Mouse (Mus musculus) MN1 (cell line): ENCODE results near the gene Slc2a10.

Experiments used
- DNase-seq: peaks from one replicate; pipeline ENCODE4 v3.0.0-alpha.2; 2016; ENCODE audit warnings: low spot score

The Slc2a10 gene

DNA sequence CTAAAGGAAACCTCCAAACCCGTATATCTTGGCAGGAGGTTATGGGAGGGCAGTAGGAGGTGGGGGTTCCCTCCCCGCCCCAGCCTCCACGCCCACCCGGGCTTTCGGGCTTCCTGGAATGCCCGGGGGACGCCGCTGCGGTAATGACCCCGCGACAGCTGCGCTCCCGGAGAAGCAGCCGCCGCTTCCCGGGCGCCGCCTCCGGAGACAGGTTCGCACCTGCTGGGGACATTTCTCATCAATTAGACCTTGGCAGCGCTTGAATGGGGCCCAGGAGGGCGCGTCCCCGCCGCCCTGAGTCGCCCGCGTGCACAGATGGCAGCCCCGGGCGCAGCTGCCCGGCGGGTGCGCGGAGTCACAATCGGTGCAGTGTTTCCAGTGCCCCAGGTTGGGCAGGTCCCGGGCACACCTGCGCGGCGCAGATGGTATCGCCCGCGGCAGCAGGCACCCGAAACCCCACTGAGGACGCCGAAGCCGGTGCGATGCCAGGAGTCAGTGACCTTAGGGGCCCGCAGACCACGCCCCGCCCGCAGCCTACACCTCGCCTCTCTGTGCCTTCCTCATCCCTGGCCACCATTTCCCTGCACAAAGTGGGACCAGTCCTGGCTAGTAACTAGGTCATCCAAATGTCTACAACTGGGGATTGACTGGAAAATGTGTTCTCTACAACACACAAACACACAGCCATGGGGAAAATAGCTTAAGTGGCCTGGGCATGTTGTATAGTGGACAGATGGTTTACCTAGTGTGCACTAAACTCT, 59.9 kb downstream of the Slc2a10 start:
- no peak for DNase-seq

DNA sequence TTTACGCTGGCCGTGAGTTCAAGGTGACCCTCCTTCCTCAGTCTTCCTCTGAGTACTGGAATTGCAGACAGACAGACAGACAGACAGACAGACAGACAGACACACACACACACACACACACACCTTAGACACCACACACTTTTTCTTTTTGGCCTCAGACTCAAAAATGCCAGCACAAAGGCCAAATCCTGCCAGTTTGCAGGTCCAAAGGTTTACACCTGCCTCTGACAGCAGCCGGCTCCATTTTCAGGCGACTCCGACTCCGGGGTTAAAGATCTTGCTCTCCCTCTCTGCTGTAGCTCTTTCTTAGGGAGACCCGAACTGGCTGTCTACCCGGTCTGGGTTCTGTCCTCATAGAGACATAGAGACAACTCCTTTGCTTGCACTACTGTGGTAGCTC, 60.5 kb downstream of the Slc2a10 start:
- no peak for DNase-seq

DNA sequence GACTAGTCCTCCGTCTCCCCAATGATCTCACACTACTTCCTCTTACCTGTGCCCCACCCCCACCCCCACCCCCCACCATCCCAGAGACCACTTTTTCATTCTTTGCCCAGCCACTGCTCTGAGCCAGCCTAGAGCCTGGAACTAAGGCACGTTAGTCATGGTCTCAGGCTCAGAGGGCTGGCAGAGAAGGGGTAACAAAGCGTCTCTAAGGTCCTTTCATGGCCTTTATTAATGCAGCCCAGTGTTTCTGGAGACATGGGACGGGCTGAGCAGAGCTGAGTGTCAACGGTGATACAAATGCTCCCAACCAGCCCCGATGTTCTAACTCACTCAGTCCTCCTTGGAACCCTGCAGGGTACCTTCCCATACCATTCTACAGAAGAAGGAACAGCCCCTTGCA, 61.0 kb downstream of the Slc2a10 start:
- no peak for DNase-seq

DNA sequence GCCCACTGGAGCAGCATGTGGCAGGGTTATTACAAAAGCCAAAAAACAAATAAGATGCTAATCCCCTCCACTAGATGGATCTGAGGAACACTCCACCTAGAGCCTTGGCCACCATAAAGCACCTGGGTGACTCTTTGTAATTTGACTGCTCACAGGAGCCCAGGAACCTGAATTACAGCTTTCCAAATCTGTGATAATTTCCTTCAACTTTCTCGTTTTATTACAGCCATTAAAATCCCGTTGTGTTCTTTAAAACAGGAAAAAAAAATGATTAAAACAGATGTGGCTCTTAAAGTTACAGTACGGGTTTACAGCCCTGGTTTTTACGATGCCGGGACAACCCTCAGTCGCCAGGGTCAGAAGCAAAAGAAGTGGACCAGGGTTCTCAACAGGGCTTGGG, 63.3 kb downstream of the Slc2a10 start:
- DNase-seq: no peak

DNA sequence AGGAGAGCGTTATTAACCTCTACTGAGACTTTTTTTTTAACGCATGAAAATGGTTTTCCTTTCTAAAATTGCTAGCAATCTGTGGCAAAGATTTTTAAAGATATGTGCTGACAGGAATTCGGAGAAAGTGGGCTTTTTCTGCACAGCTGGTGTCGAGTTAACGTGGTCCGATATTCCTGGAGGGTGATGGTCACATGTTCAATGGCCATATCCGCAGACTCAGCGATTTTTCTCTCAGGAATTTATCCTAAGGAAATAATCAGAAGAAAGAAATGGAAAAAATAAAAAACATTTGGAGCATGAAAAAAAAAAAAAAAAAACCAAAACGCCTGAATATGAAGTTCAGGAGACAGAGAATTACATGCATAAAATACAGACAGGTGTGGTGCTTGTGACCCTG, 64.2 kb downstream of the Slc2a10 start:
- no peak for DNase-seq

DNA sequence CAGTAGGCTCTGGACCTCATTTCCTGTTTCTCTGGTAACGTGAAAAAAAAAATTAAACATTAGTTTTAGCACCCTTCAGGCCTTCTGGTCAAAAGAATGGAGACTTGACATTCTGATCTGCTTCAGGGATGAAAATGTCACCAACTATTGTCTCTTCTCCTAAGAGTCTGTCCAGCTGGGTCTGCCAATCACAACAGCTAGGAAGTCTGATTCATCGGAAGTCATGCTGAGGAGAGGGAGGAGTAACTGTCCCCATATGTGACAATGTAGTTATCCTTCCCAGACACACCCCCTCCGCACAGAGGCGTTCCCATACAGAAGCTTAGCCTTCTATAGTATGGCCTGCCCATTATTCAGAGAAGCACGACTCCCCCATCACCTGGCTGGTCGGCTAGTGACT, 65.3 kb downstream of the Slc2a10 start:
- DNase-seq: no peak
